Mouse (Mus musculus): ENCODE measurements around the gene Clasrp.

DNA sequence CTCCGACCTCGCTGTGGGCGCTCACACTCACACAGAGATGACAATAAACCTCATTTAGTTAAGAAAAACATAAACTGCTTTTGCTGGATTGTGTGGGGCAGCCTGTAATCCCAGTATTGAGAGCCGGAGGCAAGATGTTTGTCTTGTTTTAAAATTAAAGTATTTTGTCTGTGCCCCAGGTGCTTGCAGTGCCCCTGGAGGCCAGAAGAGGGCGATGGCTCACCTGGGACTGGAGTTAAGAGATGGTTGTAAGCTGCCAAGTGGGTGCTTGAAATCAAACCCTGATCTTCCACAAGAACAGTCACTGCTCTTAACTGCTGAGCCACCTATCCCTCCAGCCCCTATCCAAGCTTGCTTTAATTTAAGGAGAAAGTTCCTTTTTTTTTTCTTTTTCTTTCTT is 6.7 kb upstream of the Clasrp start:
- no peak for TF ChIP-seq CTCF (IDR thresholded peaks at IDR 0.05; ENCODE audit: borderline replicate concordance, control insufficient read depth, extremely low read depth, insufficient read depth, low read length, poor library complexity)
- no peak for TF ChIP-seq POLR2A (IDR thresholded peaks at IDR 0.05; ENCODE audit: control insufficient read depth, extremely low read depth, insufficient read depth, low read length, poor library complexity)
